Mouse (Mus musculus) layer of hippocampus, adult 11-12 months (tissue): ENCODE measurements around the gene Hip1r.
A peak's percentile ranks its signal among the peaks of the same experiment; 100 is the strongest.

Experiments used
- DNase-seq: peaks from one replicate; pipeline ENCODE4 v3.0.0; 2022; ENCODE audit warnings: low spot score

Hip1r gene

DNA sequence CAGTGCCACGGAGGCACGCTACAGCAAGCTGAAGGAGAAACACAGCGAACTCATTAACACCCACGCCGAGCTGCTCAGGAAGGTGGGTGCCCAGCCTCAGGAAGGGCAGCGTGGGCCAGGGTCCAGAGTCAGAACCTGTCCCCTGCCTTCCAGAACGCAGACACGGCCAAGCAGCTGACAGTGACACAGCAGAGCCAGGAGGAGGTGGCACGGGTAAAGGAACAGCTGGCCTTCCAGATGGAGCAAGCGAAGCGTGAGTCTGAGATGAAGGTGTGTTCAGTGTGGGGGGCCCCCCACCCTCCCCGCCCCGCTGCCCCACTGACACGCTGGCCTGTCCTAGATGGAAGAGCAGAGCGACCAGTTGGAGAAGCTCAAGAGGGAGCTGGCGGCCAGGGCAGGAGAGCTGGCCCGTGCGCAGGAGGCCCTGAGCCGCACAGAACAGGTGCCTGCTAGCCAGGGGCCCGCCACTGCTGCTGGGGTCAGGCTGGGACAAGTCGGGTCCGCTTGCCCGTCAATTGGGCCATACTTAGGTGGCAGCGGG, 23.9 kb downstream of the Hip1r start:
- DNase-seq, result no peak

DNA sequence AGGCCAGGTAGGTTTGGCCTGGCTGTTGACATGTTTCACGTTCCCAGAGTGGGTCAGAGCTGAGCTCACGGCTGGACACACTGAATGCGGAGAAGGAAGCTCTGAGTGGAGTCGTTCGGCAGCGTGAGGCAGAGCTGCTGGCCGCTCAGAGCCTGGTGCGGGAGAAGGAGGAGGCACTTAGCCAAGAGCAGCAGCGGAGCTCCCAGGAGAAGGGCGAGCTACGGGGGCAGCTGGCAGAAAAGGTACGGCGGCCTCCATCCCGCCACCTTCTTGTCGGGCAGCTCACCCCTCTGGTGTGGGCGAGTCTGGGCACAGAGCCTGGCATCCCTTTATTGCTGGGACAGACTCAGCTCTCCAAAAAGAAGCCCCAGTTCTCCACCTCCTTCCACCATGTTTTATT, 24.4 kb downstream of the Hip1r start:
- no peak for DNase-seq

DNA sequence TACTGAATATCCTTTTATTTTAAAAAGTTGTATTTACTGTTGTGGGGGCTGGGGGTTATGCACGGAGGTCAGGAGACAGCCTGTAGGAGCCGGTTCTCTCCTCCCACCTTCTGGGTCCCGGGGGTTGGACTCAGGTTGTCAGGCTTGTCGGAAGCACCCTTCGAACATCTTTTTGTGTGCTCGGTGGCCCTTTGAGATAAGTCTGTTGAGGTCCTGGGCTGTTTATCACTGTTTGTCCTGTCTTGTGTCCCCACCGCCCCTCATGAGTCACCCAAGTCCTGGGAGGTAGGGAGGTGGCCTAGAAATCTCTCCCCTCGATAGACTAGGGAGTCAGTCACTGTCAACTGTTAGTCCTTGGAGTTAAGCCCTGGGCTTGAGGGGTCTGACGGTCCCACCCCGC, 24.9 kb downstream of the Hip1r start:
- DNase-seq, result no peak

GRCm38 (mm10) chr5:124000824-124001223, 27.4 kb downstream of the Hip1r start:
- peak; percentile 93 for DNase-seq

- DNase-seq, result no peak
These were observed 27.8 kb downstream of the Hip1r start for GRCm38 (mm10) chr5:124001274-124001673.

GRCm38 (mm10) chr5:124002876-124003275, 29.4 kb downstream of the Hip1r start:
- peak; percentile 59 for DNase-seq

- DNase-seq, result no peak
These were observed 29.9 kb downstream of the Hip1r start for GRCm38 (mm10) chr5:124003375-124003774.

GRCm38 (mm10) chr5:124004356-124005150, 31.1 kb downstream of the Hip1r start:
- DNase-seq, result no peak

- no peak for DNase-seq
These were observed 31.7 kb downstream of the Hip1r start for GRCm38 (mm10) chr5:124005151-124005500.

- no peak for DNase-seq
These were observed 32.2 kb downstream of the Hip1r start for GRCm38 (mm10) chr5:124005591-124005990.

- no peak for DNase-seq
These were observed 32.9 kb downstream of the Hip1r start for GRCm38 (mm10) chr5:124006082-124006873.

DNA sequence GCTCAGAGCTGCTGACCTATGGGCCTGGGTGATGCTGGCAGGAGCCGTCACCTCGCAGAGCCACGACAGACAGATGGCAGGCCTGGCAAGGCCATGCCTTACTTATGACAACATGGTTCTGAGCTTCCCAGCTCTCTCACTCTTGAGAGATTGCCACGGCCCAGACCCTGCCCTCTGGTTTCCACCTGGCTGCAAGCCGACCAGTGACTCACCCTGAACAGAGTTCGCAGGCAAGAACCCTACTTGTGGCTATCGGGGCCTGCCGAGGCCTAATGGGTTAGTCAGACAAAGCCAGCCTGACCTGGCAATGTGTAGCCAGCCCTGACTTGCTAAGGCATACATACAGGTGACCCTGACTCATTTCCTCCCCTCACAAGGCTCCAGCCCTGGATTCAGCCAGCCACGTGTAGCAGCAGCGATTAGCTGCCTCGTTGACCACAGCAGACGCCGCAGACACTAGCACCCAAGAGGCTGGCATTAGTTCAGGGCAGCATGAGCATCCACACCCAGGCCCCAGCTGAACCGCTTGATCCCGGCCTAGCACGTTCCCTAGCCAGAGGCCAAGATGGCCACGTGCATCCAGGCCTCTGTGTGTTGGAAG, 33.6 kb downstream of the Hip1r start:
- no peak for DNase-seq

DNA sequence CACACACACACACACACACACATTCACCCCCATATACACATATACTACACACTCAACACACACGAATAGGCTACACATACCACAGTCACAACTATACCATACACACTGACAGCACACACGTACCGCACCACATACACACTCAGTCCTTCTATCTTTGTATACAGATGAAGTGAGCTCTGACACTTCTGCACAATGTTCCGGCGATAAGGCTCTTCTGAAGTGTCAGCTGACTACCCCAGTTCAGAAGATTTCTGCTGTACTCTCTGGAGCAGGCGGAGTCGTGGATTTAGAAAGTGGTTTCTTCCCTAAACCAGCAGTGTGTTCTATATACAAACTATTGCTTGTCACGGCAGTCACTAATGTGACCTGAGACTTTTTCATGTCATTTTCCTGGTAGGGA, 36.6 kb downstream of the Hip1r start:
- no peak for DNase-seq

- peak; percentile 53 for DNase-seq
These were observed 37.7 kb downstream of the Hip1r start for GRCm38 (mm10) chr5:124010910-124011655.

DNA sequence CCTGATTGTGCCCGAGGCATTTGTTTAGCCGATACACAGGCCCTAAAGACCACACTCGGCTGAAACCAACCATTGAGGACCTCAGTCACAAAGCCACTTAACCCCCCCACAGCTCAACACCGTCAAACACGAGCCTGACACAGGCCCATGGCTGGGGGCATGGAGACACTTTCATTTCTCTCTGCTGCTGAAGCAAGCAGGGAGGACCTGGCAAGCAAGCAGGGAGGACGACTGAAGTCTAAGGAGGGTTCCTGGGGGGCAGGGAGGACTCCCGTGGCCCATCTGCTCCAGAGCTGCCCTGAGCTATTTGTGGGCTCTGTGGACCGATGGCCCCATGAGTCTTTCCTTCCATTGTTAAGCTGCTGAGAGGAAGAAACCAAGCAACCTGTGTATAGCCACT, 38.5 kb downstream of the Hip1r start:
- no peak for DNase-seq

- DNase-seq, result no peak
These were observed 39.5 kb downstream of the Hip1r start for GRCm38 (mm10) chr5:124012885-124013284.

DNA sequence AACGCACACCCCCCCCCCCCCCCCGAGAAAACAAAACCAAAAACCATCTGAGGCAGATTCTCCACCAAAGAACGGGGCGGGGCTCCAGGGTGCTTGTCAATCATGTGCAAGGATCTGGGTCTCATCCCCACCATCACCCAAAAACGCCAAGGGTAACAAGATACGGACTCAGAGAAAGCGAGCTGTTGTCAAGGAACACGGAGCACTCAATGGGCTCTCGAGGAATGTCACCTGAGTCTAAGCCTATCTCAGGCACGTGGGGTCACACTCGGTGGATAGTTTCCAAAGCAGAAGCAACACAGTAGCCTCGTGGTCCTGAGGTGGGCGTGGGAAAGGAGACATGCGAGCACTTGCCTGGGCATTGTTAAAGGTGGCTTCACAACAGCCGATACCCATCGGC, 40.3 kb downstream of the Hip1r start:
- DNase-seq, result no peak

GRCm38 (mm10) chr5:124014180-124014579, 40.8 kb downstream of the Hip1r start:
- no peak for DNase-seq

- DNase-seq, result no peak
These were observed 41.4 kb downstream of the Hip1r start for GRCm38 (mm10) chr5:124014791-124015251.

DNA sequence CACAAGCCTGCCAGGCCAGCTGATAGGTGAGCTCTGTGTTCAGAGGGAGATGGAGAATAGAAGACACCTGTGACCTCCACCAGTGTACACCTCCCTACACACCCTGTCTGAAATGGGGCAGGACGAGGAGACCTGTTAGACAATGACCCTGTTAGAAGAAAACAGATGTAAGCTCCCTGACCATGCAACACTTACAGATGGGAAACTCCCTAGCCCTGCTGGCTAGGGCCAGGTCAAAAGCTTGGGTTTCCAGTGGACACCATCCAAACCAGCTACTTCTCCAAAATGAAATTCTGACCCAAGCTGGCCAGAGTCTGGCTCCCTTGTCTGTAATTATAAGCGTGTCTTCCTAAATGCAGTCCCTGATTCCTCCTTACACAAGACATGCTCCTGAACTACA, 42.3 kb downstream of the Hip1r start:
- DNase-seq, result no peak

DNA sequence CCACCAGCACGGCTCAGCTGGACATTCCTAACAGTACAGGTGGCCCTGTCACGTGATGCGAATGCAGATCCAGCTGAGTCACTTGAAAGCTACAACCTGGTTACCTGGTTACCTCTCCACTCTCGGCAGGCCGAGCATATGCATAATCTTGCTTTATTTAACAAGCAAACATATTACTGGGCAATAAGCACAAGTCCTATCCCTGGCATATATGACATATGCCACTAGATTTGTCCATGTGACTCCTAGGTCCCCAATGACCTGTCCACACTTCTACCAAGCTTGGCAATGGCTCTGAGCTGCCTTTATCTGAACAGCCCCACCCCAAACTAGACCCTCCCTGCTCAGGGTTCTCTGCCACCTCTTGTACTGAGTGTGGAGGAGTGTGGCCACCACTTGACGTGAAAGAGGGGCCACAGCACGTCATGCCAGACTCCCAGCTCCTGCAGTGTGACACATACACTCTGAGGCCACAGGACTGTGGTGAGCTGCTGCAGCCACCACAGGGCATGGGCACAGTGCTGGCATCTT, 42.9 kb downstream of the Hip1r start:
- DNase-seq, result no peak

- DNase-seq, result no peak
These were observed 44.5 kb downstream of the Hip1r start for GRCm38 (mm10) chr5:124017941-124018340.
